Mouse (Mus musculus): ENCODE data around the gene Trpm3. TPM values are rescaled to one million over a fixed set of nuclear protein-coding genes. Genes with fewer than 3 reads are reported as not detected.

The Trpm3 gene
- polyA plus RNA-seq, 1 experiment from 2014 or later: 0.37 TPM

- WGBS: 20% methylated on average over 2 of the region's 2 CpGs
- H3K4me2 ChIP-seq (ENCODE audit: low read length): no peak overlapping the region
- no peaks in the 10 kb centered on the region for H3K4me1 ChIP-seq (replicated peaks; ENCODE audit: control insufficient read depth, insufficient read depth, low read length)
- H3K9me3 ChIP-seq (ENCODE audit: control insufficient read depth, low read length): no peaks in the 10 kb centered on the region
- no peak overlapping the region for H3K9ac ChIP-seq (ENCODE audit: low read length)
- ATAC-seq (replicated peaks; ENCODE audit: low FRiP score, low TSS enrichment, low read depth): no peak
- no peaks in the 10 kb centered on the region for H3K27me3 ChIP-seq (replicated peaks; ENCODE audit: control insufficient read depth, insufficient read depth, low read length)
- no peaks in the 10 kb centered on the region for H3K36me3 ChIP-seq (ENCODE audit: control insufficient read depth, insufficient read depth, low read length)
- DNase-seq (ENCODE audit: low spot score): no peak
- no peak overlapping the region for H3K27ac ChIP-seq (ENCODE audit: low read depth)
- H3K4me3 ChIP-seq (ENCODE audit: low read depth, low read length): no peak overlapping the region
These were observed 598.0 kb downstream of the Trpm3 start for GRCm38 (mm10) chr19:22736870-22737269.

GRCm38 (mm10) chr19:22739240-22739639 is 600.4 kb downstream of the Trpm3 start:
- H3K36me3 ChIP-seq (ENCODE audit: control insufficient read depth, insufficient read depth, low read length): no peaks in the 10 kb centered on the region
- H3K4me1 ChIP-seq (replicated peaks; ENCODE audit: control insufficient read depth, insufficient read depth, low read length): no peaks in the 10 kb centered on the region
- 56% methylated on average over 3 of the region's 3 CpGs for WGBS
- H3K9ac ChIP-seq (ENCODE audit: low read length): no peak overlapping the region
- no peak overlapping the region for H3K4me3 ChIP-seq (ENCODE audit: low read depth, low read length)
- no peaks in the 10 kb centered on the region for H3K27me3 ChIP-seq (replicated peaks; ENCODE audit: control insufficient read depth, insufficient read depth, low read length)
- DNase-seq (ENCODE audit: low spot score): no peak
- ATAC-seq (replicated peaks; ENCODE audit: low FRiP score, low TSS enrichment, low read depth): no peak
- no peak overlapping the region for H3K27ac ChIP-seq (ENCODE audit: low read depth)
- H3K4me2 ChIP-seq (ENCODE audit: low read length): no peak overlapping the region
- no peaks in the 10 kb centered on the region for H3K9me3 ChIP-seq (ENCODE audit: control insufficient read depth, low read length)

GRCm38 (mm10) chr19:22753311-22753809 is 614.5 kb downstream of the Trpm3 start:
- Histone ChIP-seq H3K9ac (ENCODE audit: low read length) (no peak overlapping the region), H3K36me3 (ENCODE audit: control insufficient read depth, insufficient read depth, low read length) (no peaks in the 10 kb centered on the region), H3K9me3 (ENCODE audit: control insufficient read depth, low read length) (no peaks in the 10 kb centered on the region), H3K4me2 (ENCODE audit: low read length) (no peak overlapping the region), H3K4me1 (replicated peaks; ENCODE audit: control insufficient read depth, insufficient read depth, low read length) (no peaks in the 10 kb centered on the region), H3K27ac (ENCODE audit: low read depth) (no peak overlapping the region), H3K4me3 (ENCODE audit: low read depth, low read length) (no peak overlapping the region), H3K27me3 (replicated peaks; ENCODE audit: control insufficient read depth, insufficient read depth, low read length) (no peaks in the 10 kb centered on the region)
- WGBS: 47% methylated on average over 13 of the region's 13 CpGs
- ATAC-seq (replicated peaks; ENCODE audit: low FRiP score, low TSS enrichment, low read depth) (no peak), DNase-seq (ENCODE audit: low spot score) (no peak)

- no peak overlapping the region for H3K4me3 ChIP-seq (ENCODE audit: low read depth, low read length)
- H3K27me3 ChIP-seq (replicated peaks; ENCODE audit: control insufficient read depth, insufficient read depth, low read length): no peaks in the 10 kb centered on the region
- WGBS: 91% methylated on average over 10 of the region's 10 CpGs
- H3K9ac ChIP-seq (ENCODE audit: low read length): no peak overlapping the region
- no peaks in the 10 kb centered on the region for H3K4me1 ChIP-seq (replicated peaks; ENCODE audit: control insufficient read depth, insufficient read depth, low read length)
- no peak for DNase-seq (ENCODE audit: low spot score)
- no peak overlapping the region for H3K27ac ChIP-seq (ENCODE audit: low read depth)
- no peaks in the 10 kb centered on the region for H3K36me3 ChIP-seq (ENCODE audit: control insufficient read depth, insufficient read depth, low read length)
- no peak for ATAC-seq (replicated peaks; ENCODE audit: low FRiP score, low TSS enrichment, low read depth)
- H3K9me3 ChIP-seq (ENCODE audit: control insufficient read depth, low read length): no peaks in the 10 kb centered on the region
- H3K4me2 ChIP-seq (ENCODE audit: low read length): no peak overlapping the region
These were observed 615.2 kb downstream of the Trpm3 start for GRCm38 (mm10) chr19:22754071-22754470.

GRCm38 (mm10) chr19:22754498-22754897 is 615.7 kb downstream of the Trpm3 start:
- Histone ChIP-seq H3K4me2 (ENCODE audit: low read length) (no peak overlapping the region), H3K27me3 (replicated peaks; ENCODE audit: control insufficient read depth, insufficient read depth, low read length) (no peaks in the 10 kb centered on the region), H3K36me3 (ENCODE audit: control insufficient read depth, insufficient read depth, low read length) (no peaks in the 10 kb centered on the region), H3K4me3 (ENCODE audit: low read depth, low read length) (no peak overlapping the region), H3K27ac (ENCODE audit: low read depth) (no peak overlapping the region), H3K9ac (ENCODE audit: low read length) (no peak overlapping the region), H3K9me3 (ENCODE audit: control insufficient read depth, low read length) (no peaks in the 10 kb centered on the region), H3K4me1 (replicated peaks; ENCODE audit: control insufficient read depth, insufficient read depth, low read length) (no peaks in the 10 kb centered on the region)
- WGBS: 73% methylated on average over 8 of the region's 8 CpGs
- ATAC-seq (replicated peaks; ENCODE audit: low FRiP score, low TSS enrichment, low read depth): no peak
- no peak for DNase-seq (ENCODE audit: low spot score)

GRCm38 (mm10) chr19:22758496-22758895 is 619.6 kb downstream of the Trpm3 start:
- ATAC-seq (replicated peaks; ENCODE audit: low FRiP score, low TSS enrichment, low read depth): no peak
- no peaks in the 10 kb centered on the region for H3K9me3 ChIP-seq (ENCODE audit: control insufficient read depth, low read length)
- no peak overlapping the region for H3K4me2 ChIP-seq (ENCODE audit: low read length)

GRCm38 (mm10) chr19:22768242-22768641 is 629.4 kb downstream of the Trpm3 start:
- Histone ChIP-seq H3K36me3 (ENCODE audit: control insufficient read depth, insufficient read depth, low read length) (no peaks in the 10 kb centered on the region), H3K9ac (ENCODE audit: low read length) (no peak overlapping the region), H3K27ac (ENCODE audit: low read depth) (no peak overlapping the region), H3K4me2 (ENCODE audit: low read length) (no peak overlapping the region), H3K9me3 (ENCODE audit: control insufficient read depth, low read length) (no peaks in the 10 kb centered on the region), H3K4me1 (replicated peaks; ENCODE audit: control insufficient read depth, insufficient read depth, low read length) (no peaks in the 10 kb centered on the region), H3K27me3 (replicated peaks; ENCODE audit: control insufficient read depth, insufficient read depth, low read length) (no peaks in the 10 kb centered on the region), H3K4me3 (ENCODE audit: low read depth, low read length) (no peak overlapping the region)
- no peak for DNase-seq (ENCODE audit: low spot score)
- ATAC-seq (replicated peaks; ENCODE audit: low FRiP score, low TSS enrichment, low read depth): no peak
- 77% methylated on average over 3 of the region's 3 CpGs for WGBS

More at GRCm38 (mm10) chr19:22758496-22758895, 619.6 kb downstream of the Trpm3 start:
- Histone ChIP-seq H3K4me1 (replicated peaks; ENCODE audit: control insufficient read depth, insufficient read depth, low read length) (no peaks in the 10 kb centered on the region), H3K27ac (ENCODE audit: low read depth) (no peak overlapping the region), H3K27me3 (replicated peaks; ENCODE audit: control insufficient read depth, insufficient read depth, low read length) (no peaks in the 10 kb centered on the region), H3K36me3 (ENCODE audit: control insufficient read depth, insufficient read depth, low read length) (no peaks in the 10 kb centered on the region), H3K4me3 (ENCODE audit: low read depth, low read length) (no peak overlapping the region), H3K9ac (ENCODE audit: low read length) (no peak overlapping the region)
- DNase-seq (ENCODE audit: low spot score): no peak
- WGBS: 91% methylated on average over 2 of the region's 2 CpGs

- DNase-seq (ENCODE audit: low spot score) (no peak), ATAC-seq (replicated peaks; ENCODE audit: low FRiP score, low TSS enrichment, low read depth) (no peak)
- Histone ChIP-seq H3K4me3 (ENCODE audit: low read depth, low read length) (no peak overlapping the region), H3K27me3 (replicated peaks; ENCODE audit: control insufficient read depth, insufficient read depth, low read length) (no peaks in the 10 kb centered on the region), H3K9ac (ENCODE audit: low read length) (no peak overlapping the region), H3K4me2 (ENCODE audit: low read length) (no peak overlapping the region), H3K4me1 (replicated peaks; ENCODE audit: control insufficient read depth, insufficient read depth, low read length) (no peaks in the 10 kb centered on the region), H3K27ac (ENCODE audit: low read depth) (no peak overlapping the region), H3K9me3 (ENCODE audit: control insufficient read depth, low read length) (no peaks in the 10 kb centered on the region), H3K36me3 (ENCODE audit: control insufficient read depth, insufficient read depth, low read length) (no peaks in the 10 kb centered on the region)
- 96% methylated on average over 3 of the region's 3 CpGs for WGBS
These were observed 636.4 kb downstream of the Trpm3 start for GRCm38 (mm10) chr19:22775191-22775695.

GRCm38 (mm10) chr19:22780192-22780843 is 641.5 kb downstream of the Trpm3 start:
- no peaks in the 10 kb centered on the region for H3K9me3 ChIP-seq (ENCODE audit: control insufficient read depth, low read length)
- WGBS: 87% methylated on average over 7 of the region's 7 CpGs
- ATAC-seq (replicated peaks; ENCODE audit: low FRiP score, low TSS enrichment, low read depth): no peak
- no peak overlapping the region for H3K4me2 ChIP-seq (ENCODE audit: low read length)
- no peaks in the 10 kb centered on the region for H3K36me3 ChIP-seq (ENCODE audit: control insufficient read depth, insufficient read depth, low read length)
- no peaks in the 10 kb centered on the region for H3K4me1 ChIP-seq (replicated peaks; ENCODE audit: control insufficient read depth, insufficient read depth, low read length)
- no peak overlapping the region for H3K27ac ChIP-seq (ENCODE audit: low read depth)
- no peak overlapping the region for H3K9ac ChIP-seq (ENCODE audit: low read length)
- no peak for DNase-seq (ENCODE audit: low spot score)
- no peaks in the 10 kb centered on the region for H3K27me3 ChIP-seq (replicated peaks; ENCODE audit: control insufficient read depth, insufficient read depth, low read length)
- no peak overlapping the region for H3K4me3 ChIP-seq (ENCODE audit: low read depth, low read length)
